Mouse (Mus musculus) layer of hippocampus, adult 8-10 months (tissue): Measurements from ENCODE around the gene Cct5. TPM values are rescaled to one million over a fixed set of nuclear protein-coding genes. Genes with fewer than 3 reads are reported as not detected.
"Not testable (repeated sequence)": the region's sequence is repeated elsewhere in the genome, so short reads cannot be mapped to it uniquely, and the experiment has no call there.

Experiments
- DNase-seq, 2 experiments: peaks; one replicate each; pipeline ENCODE4 v3.0.0; 2022; ENCODE audit warnings: low spot score in 2 of 2
- total RNA-seq, 4 experiments: library from RNA; stranded (reverse); gene quantifications; 2 replicates each; pipeline ENCODE4 v1.2.4; 2022

Gene Cct5
- total RNA-seq, 4 experiments from 2014 or later, result 206 to 227 (median 219) TPM

- DNase-seq, result no peak
Observed at GRCm38 (mm10) chr15:31601279-31601645, 342 bp downstream of the Cct5 start.

GRCm38 (mm10) chr15:31599834-31600233, 1.8 kb downstream of the Cct5 start:
- no peak for DNase-seq

- no peak for DNase-seq
Observed at GRCm38 (mm10) chr15:31595651-31596050, 6.0 kb downstream of the Cct5 start.

- peak in 1 of 2 experiments; percentile 51 for DNase-seq
Observed at GRCm38 (mm10) chr15:31594260-31594659, 7.3 kb downstream of the Cct5 start.

GRCm38 (mm10) chr15:31592531-31592930, 9.1 kb downstream of the Cct5 start:
- no peak for DNase-seq

- DNase-seq, result no peak
Observed at GRCm38 (mm10) chr15:31590176-31590575, 11.4 kb downstream of the Cct5 start.

GRCm38 (mm10) chr15:31588989-31589640, 12.5 kb downstream of the Cct5 start:
- no peak for DNase-seq

GRCm38 (mm10) chr15:31587789-31588188, 13.8 kb downstream of the Cct5 start:
- no peak for DNase-seq

- DNase-seq, result peak; percentile 76 to 92
Observed at GRCm38 (mm10) chr15:31586519-31586918, 15.1 kb downstream of the Cct5 start.

GRCm38 (mm10) chr15:31586088-31586487, 15.5 kb downstream of the Cct5 start:
- DNase-seq, result no peak

- peak; percentile 63 to 75 for DNase-seq
Observed at GRCm38 (mm10) chr15:31585238-31585637, 16.4 kb downstream of the Cct5 start.

GRCm38 (mm10) chr15:31583304-31584085, 18.1 kb downstream of the Cct5 start:
- DNase-seq, result no peak

- not testable (repeated sequence) for DNase-seq
Observed at GRCm38 (mm10) chr15:31581086-31581485, 20.5 kb downstream of the Cct5 start.

- no peak for DNase-seq
Observed at GRCm38 (mm10) chr15:31576076-31576475, 25.5 kb downstream of the Cct5 start.

GRCm38 (mm10) chr15:31573692-31574091, 27.9 kb downstream of the Cct5 start:
- no peak for DNase-seq

- DNase-seq, result no peak
Observed at GRCm38 (mm10) chr15:31573287-31573686, 28.3 kb downstream of the Cct5 start.

- no peak for DNase-seq
Observed at GRCm38 (mm10) chr15:31571906-31572722, 29.5 kb downstream of the Cct5 start.

- no peak for DNase-seq
Observed at GRCm38 (mm10) chr15:31570959-31571358, 30.6 kb downstream of the Cct5 start.

- DNase-seq, result no peak
Observed at GRCm38 (mm10) chr15:31569325-31570022, 32.1 kb downstream of the Cct5 start.

GRCm38 (mm10) chr15:31568581-31568996, 33.0 kb downstream of the Cct5 start:
- DNase-seq, result no peak

- no peak for DNase-seq
Observed at GRCm38 (mm10) chr15:31567431-31567830, 34.2 kb downstream of the Cct5 start.
